Mouse (Mus musculus) heart, embryonic 10.5 days (tissue): ENCODE measurements around the gene Apba2. TPM values are rescaled to one million over a fixed set of nuclear protein-coding genes. Genes with fewer than 3 reads are reported as not detected.
A peak's percentile ranks its signal among the peaks of the same experiment; 100 is the strongest.

Source experiments
- DNase-seq: peaks from one replicate; pipeline ENCODE4 v3.0.0-alpha.2; 2017; ENCODE audit warnings: low spot score
- H3K27ac ChIP-seq: fragments of 300-500 bp; sonication (generic); 2 replicates; pipeline ENCODE4 v1.5.1; 2016; ENCODE audit warnings: mild to moderate bottlenecking
- H3K27me3 ChIP-seq: fragments of 300-500 bp; sonication (generic); 2 replicates; pipeline ENCODE4 v1.6.1; 2016; ENCODE audit warnings: mild to moderate bottlenecking; ENCODE audit not compliant: poor library complexity, insufficient read depth, severe bottlenecking
- H3K36me3 ChIP-seq: fragments of 300-500 bp; sonication (generic); 2 replicates; pipeline ENCODE4 v1.6.1; 2016; ENCODE audit warnings: mild to moderate bottlenecking, moderate library complexity
- H3K4me1 ChIP-seq: fragments of 300-500 bp; sonication (generic); 2 replicates; pipeline ENCODE4 v1.6.1; 2016; ENCODE audit warnings: mild to moderate bottlenecking
- H3K4me3 ChIP-seq: fragments of 300-500 bp; sonication (generic); 2 replicates; pipeline ENCODE4 v1.5.1; 2016; ENCODE audit warnings: mild to moderate bottlenecking, moderate library complexity
- H3K9me3 ChIP-seq: fragments of 300-500 bp; sonication (generic); 2 replicates; pipeline ENCODE4 v1.6.1; 2016; ENCODE audit warnings: mild to moderate bottlenecking, moderate library complexity
- WGBS: fragments of 180-500 bp; shearing (Covaris S2); methylation state at CpG from one replicate; pipeline ENCODE4 v1.1.7; 2016; 5-methylcytosine and 5-hydroxymethylcytosine counted together
- polyA plus RNA-seq: library from polyadenylated mRNA; unstranded; fragments of >200 nt; fragmentation: Nextera tagmentation; extraction: Ambion mirVana; gene quantifications from 2 replicates; pipeline ENCODE4 v1.2.1, GENCODE M21; 2016

Gene Apba2
- polyA plus RNA-seq, result 0.28 and 1.0 TPM in 2 replicates

DNA sequence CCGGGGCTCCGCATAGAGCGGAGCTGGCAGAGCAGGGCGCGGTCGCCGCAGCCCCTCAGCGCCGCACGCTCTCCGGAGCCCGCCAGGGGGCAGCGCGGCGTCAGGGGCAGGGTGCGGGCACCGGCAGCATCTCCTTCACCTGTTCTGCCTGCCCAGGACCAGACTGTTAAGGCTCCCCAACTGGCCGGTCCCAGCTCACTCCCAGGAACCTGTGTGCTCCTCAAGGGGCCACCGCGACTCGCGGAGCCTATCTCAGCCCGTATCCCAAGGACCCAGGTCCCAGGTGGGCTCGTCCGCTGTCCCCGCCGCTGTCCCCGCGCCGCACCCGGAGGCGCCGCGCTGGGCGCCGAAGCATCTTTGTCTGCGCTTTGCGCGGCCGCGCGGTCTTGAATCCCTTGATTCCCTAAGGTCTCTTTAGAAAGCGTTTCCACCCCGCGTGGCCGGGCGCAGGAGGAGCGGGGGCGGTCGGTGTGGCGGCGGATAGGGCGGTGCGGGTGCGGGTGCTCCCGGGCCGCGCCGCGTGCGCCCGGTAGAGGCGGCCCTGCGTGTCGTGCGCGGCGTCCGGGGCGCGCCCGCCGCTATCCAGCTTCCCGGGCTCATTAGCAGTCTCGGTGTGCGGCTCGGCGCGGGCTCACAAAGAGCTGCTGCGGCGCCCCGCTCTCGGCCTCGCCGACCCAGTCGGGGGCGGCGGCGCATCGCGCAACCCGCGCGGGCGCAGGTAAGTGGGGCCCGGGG is at the start of gene Apba2:
Apba2 (plus strand) TSS at position 171 of the 735 bp plus-strand sequence.
- peak within 1 kb of the TSS; percentile 62; the same call in 1 of the 2 replicates for H3K27ac ChIP-seq
- under 1% methylated on average over 90 of the region's 96 CpGs for WGBS
- peaks cover 15% of the 10 kb centered on the region for H3K4me1 ChIP-seq
- no peaks in the 10 kb centered on the region for H3K9me3 ChIP-seq
- H3K27me3 ChIP-seq, result peaks cover 49% of the 10 kb centered on the region
- DNase-seq, result no peak
- peak within 1 kb of the TSS; percentile 70 for H3K4me3 ChIP-seq
- H3K36me3 ChIP-seq, result no peaks in the 10 kb centered on the region

DNA sequence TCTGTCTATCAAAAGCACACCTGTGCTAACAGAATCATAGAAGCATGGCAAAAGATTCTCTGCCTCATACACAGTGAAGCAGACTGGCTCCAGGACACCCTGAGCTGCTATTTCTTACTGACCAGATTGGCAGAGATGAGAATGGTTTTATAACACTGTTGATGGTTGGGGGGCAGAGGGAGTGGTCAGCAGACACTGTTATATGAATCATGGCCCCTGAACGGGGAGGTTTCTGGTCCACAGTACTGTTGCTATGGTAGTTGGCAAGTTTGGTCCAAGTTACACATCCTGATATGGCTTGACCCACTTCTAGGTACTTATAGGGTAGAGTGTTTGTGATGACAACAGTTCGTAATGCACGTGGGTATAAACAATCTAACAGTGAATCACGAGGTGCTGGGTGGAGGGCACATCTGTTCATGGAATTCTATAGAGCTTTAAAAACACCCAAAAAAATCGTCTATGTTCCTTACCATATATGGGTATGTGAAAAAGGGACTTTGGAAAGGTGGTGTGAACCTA is 49.6 kb upstream of the Apba2 start:
- H3K4me1 ChIP-seq, result no peaks in the 10 kb centered on the region

DNA sequence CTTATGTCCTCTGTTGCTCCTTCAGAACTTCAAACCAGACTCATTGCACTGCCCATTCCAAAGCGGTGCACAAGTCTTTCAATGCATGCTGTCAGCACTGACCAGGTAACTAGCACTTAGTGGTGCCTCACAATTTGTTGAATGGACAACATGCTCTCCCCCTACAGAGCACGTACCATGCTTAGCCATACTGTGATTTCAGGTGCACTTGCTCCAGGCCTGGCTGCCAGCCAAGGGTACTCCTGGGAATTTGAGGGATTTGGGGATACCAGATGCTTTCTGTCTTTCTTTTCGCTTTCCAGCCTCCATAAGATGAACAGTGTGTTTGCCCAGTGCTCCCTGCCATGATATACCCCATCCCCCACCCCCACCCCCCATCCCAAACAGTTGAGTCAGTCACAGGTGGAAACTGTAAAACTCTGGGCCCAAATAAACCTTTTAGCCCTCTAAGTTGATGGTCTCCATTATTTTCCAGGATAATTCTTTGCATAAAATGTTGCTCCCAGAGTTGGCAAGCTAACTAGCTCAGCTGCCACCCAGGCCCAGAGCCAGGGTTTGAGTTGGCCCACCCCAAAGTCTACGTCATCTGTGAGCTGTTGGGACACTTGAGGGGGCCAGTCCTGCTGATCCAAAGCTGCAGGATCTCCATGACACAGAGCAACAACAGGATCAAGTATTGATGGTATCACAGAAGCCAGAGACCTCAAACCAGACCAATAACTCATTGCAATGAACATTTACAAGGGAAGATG is 48.9 kb upstream of the Apba2 start:
- DNase-seq, result no peak

More for the DNA sequence above, 49.6 kb upstream of the Apba2 start:
- no peak for DNase-seq
- Histone ChIP-seq H3K4me3 (no peak overlapping the region), H3K27ac (no peak overlapping the region), H3K9me3 (no peaks in the 10 kb centered on the region), H3K27me3 (no peaks in the 10 kb centered on the region), H3K36me3 (no peaks in the 10 kb centered on the region)
- WGBS, result 70% methylated on average over 5 of the region's 5 CpGs

DNA sequence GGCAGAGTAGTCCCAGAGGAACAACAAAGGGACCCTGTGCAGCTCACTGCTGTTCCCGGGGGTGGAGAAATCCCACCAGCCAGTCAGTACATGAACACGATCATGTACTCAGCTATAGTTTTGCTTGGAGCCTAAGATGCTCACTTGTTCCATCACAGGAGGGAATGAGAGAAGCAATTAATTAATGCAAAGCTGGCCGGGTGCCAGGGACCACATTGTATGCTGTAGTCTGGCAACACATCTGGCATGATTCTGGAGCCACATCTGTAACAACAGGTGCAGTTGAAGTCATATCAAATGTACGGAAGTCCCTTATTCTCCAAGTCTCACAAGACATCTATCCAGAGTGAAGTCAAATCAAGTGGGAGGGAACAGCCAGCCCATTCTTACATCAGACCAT is 45.3 kb upstream of the Apba2 start:
- H3K36me3 ChIP-seq, result no peaks in the 10 kb centered on the region
- WGBS, result 84% methylated on average over 4 of the region's 4 CpGs
- no peak for DNase-seq
- H3K4me1 ChIP-seq, result no peaks in the 10 kb centered on the region
- no peaks in the 10 kb centered on the region for H3K9me3 ChIP-seq
- no peaks in the 10 kb centered on the region for H3K27me3 ChIP-seq
- no peak overlapping the region for H3K27ac ChIP-seq
- no peak overlapping the region for H3K4me3 ChIP-seq

More for the DNA sequence above, 48.9 kb upstream of the Apba2 start:
- Histone ChIP-seq H3K27me3 (no peaks in the 10 kb centered on the region), H3K4me1 (no peaks in the 10 kb centered on the region), H3K9me3 (no peaks in the 10 kb centered on the region), H3K36me3 (no peaks in the 10 kb centered on the region), H3K4me3 (no peak overlapping the region), H3K27ac (no peak overlapping the region)
- WGBS, result 76% methylated on average over 4 of the region's 4 CpGs

DNA sequence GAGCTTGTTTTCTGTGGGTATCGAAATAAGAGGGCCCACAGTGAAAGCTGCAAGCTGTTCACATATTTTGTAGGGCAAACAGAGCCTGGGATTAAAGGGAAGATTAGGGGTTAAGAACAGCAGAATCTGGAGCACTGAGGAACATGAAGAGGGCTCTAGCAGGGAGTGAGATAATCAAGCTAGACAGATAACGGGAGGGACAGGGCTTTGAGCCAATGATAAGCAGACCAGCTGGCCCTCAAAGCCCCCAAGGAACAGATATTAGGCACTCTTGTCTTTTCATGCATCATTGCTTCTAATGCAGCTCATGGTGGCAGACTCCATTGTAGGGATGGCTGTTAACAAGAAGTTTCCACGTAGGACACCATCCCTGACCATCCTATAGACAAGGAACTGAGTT is 44.8 kb upstream of the Apba2 start:
- H3K4me3 ChIP-seq, result no peak overlapping the region
- H3K27me3 ChIP-seq, result no peaks in the 10 kb centered on the region
- H3K36me3 ChIP-seq, result no peaks in the 10 kb centered on the region
- no peaks in the 10 kb centered on the region for H3K4me1 ChIP-seq
- DNase-seq, result no peak
- WGBS, result 54% methylated on average over 3 of the region's 3 CpGs
- no peak overlapping the region for H3K27ac ChIP-seq
- H3K9me3 ChIP-seq, result no peaks in the 10 kb centered on the region

DNA sequence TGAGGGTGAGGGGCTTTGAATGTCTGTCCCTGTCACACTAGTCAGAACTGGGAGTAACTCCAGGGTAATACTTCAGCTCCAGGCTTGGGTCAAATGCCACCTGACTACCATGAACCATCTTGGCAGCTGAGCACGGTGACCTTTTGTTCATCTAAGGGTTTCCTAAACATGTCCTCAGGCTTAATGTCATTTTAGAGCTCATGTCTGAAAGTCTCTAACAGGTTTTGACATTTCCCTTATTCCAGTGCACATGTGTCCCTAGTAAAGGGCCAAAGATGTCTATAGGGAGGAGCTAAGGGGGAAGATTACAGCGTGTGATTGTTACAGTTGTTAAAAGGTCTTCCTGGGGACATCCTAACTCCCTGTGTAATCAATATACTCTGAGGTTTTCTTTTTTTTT is 43.7 kb upstream of the Apba2 start:
- 81% methylated on average over 2 of the region's 2 CpGs for WGBS
- H3K27ac ChIP-seq, result no peak overlapping the region
- DNase-seq, result no peak
- H3K4me1 ChIP-seq, result no peaks in the 10 kb centered on the region
- H3K4me3 ChIP-seq, result no peak overlapping the region
- H3K36me3 ChIP-seq, result no peaks in the 10 kb centered on the region
- no peaks in the 10 kb centered on the region for H3K27me3 ChIP-seq
- H3K9me3 ChIP-seq, result no peaks in the 10 kb centered on the region

DNA sequence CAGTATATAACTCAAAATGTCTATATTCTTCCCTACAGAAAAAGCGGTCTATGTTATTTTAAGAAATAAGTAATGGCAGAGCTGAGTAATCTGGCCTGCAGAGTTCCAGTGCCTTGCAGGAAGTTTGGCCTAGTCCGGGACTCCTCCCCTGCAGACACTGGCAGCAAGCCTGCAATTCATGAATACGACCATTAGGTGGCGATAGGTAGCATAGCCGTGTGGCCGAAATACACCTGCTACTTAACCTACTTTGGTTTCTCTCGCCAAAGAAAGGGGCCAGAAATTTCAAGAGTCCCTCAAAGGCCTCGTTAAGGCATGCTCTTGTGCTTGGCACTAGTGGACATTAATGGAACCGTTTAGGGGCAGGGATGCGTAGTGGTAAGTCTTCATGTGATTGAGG is 4.1 kb upstream of the Apba2 start:
- H3K4me3 ChIP-seq, result no peak overlapping the region
- H3K27me3 ChIP-seq, result peaks cover 22% of the 10 kb centered on the region
- DNase-seq, result no peak
- H3K4me1 ChIP-seq, result peaks cover 12% of the 10 kb centered on the region
- H3K27ac ChIP-seq, result no peak overlapping the region
- H3K36me3 ChIP-seq, result no peaks in the 10 kb centered on the region
- WGBS, result 29% methylated on average over 10 of the region's 10 CpGs
- H3K9me3 ChIP-seq, result no peaks in the 10 kb centered on the region

DNA sequence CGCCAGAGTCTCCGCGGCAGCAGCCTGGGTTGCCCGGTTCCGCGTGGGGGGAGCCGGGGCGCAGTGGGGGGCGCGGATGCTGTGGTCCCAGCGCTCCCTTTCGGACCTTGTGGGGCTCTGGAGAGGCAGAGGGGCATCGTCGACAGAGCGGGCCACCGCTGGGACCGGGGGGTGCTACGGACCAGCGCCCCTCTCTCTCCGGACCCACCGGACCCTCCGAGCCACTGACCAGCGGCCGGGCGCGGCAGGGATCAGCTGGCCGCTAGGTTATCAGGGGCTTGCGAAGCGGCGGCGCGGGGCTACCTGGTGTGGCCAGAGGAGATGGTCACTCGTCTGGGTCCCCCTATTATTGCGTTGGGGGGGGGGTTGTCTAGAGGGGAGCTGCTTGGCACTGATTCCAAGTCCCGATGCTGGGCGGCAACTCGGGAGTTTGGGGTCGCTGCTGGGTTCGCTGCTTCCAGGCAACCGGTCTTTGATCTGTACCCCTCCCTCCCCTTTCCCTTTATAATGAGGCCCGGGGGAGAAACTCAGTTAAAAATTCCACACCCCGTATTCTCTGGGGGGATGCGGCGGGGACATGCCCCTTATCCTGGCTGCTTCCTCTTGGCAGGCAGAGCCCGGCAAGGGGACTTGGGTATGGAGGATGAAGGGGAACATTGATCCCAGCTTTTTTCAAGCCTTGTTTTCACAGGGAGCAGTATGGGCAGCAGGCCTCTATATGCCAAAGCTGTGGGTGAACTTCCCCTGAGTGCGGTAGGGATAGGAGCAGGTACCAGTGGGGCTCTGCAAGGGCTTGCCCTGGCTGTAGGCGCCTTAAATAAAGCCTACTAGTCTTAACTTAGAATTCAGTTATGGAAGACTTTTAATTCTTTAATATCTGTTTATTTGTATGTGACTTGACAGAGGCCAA is 1.0 kb downstream of the Apba2 start:
- Histone ChIP-seq H3K4me3 (peak overlapping the region; percentile 70), H3K9me3 (no peaks in the 10 kb centered on the region), H3K27ac (peak overlapping the region; percentile 62; the same call in 1 of the 2 replicates), H3K27me3 (peaks cover 49% of the 10 kb centered on the region), H3K36me3 (no peaks in the 10 kb centered on the region), H3K4me1 (peaks cover 15% of the 10 kb centered on the region)
- 2% methylated on average over 47 of the region's 47 CpGs for WGBS
- DNase-seq, result no peak

DNA sequence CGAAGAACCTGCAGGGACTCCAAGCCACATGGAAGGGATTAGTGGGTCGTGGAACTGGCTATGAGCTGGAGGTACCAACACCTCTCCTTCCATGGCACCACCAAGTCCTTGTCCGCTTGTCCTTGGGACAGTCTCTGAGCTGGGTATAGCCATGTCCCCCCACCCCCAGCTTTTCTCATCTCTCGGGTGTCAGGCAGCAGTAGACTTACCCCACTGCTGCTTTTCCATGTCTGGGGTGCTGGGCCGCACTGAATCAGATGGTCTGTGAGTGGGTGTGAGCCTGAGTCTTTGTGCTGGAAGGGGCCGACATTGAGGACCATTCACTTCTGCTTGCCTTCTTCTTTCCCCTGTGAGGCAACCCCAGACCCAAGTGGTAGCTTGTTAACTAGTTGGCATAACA is 2.1 kb downstream of the Apba2 start:
- 68% methylated on average over 6 of the region's 6 CpGs for WGBS
- no peaks in the 10 kb centered on the region for H3K9me3 ChIP-seq

DNA sequence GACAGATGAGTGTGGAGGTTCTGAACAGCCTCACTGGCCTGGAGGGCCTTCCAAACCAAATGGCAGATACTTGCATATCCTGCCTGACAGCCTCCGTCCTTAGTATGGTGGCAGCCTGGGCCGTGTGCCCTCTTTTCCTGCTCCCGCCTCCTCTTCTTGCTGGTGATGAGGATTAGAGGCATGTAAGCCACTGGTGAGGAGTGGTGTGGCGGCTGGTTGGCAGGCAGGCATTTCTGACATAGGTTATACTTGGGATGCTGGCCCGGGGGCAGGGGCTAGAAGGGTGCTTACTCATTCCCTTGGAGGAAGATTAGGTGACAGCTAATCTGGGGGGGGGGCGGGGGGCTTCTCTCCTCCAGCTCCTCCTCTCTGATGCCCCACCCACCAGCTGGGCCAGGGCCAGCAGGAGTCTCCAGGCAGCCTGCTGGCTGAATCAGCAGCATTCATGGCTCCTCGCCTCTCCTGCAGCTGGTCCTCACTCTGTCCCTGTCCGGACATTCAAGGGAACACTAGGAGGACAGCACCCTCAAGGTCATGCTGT is 3.3 kb downstream of the Apba2 start:
- Histone ChIP-seq H3K4me1 (peaks cover 15% of the 10 kb centered on the region), H3K36me3 (no peaks in the 10 kb centered on the region), H3K9me3 (no peaks in the 10 kb centered on the region), H3K27ac (no peak overlapping the region), H3K4me3 (no peak overlapping the region), H3K27me3 (peaks cover 49% of the 10 kb centered on the region)
- WGBS, result 7% methylated on average over 8 of the region's 8 CpGs
- no peak for DNase-seq

More for the DNA sequence above, 2.1 kb downstream of the Apba2 start:
- no peak for DNase-seq
- peaks cover 15% of the 10 kb centered on the region for H3K4me1 ChIP-seq
- H3K27me3 ChIP-seq, result peaks cover 49% of the 10 kb centered on the region
- H3K27ac ChIP-seq, result no peak overlapping the region
- H3K4me3 ChIP-seq, result no peak overlapping the region
- no peaks in the 10 kb centered on the region for H3K36me3 ChIP-seq

DNA sequence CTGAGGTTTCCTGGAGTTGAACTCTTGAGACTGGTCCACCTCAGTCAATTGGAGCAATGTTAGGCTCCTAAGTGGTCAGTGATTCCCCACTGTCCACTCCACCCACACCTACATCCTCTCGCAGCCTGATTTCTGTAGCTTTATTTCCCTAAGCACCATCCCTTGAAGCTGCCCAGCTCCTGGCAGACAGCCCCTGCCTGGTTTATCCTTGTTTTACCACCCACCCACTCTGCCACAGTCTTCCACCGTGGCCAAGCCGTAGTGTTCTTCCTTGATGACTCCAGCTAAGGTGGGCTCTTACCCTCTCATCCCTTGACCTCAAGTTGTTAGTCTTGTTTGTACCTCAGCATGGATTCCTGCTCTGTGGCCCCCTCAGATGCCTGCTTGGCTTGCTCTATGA is 4.1 kb downstream of the Apba2 start:
- H3K9me3 ChIP-seq, result no peaks in the 10 kb centered on the region
- peaks cover 45% of the 10 kb centered on the region for H3K27me3 ChIP-seq
- no peaks in the 10 kb centered on the region for H3K36me3 ChIP-seq
- H3K4me1 ChIP-seq, result peaks cover 15% of the 10 kb centered on the region
- 85% methylated on average over 3 of the region's 3 CpGs for WGBS
- no peak overlapping the region for H3K27ac ChIP-seq
- H3K4me3 ChIP-seq, result no peak overlapping the region
- DNase-seq, result no peak

DNA sequence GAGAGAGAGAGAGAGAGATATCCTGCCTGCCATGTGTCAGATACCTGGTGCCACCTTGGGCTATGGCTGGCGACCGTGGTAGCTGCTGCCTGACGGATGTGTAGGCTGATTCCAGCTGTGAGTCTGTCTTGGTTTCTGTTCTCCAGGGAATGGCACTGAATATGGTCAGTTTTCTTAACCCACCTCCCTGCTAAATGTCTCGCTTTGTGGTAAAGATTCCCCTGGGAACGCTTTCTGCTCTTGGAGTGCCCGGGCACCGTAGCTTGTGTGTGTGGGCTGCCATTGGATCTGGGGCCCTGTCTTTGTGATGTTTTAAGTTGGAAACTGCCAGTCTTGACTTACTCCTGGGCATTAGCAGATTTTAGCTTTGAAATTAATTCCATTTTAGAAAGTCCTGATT is 7.3 kb downstream of the Apba2 start:
- no peaks in the 10 kb centered on the region for H3K4me1 ChIP-seq
- H3K27me3 ChIP-seq, result peaks cover 13% of the 10 kb centered on the region
- no peak overlapping the region for H3K27ac ChIP-seq
- no peaks in the 10 kb centered on the region for H3K9me3 ChIP-seq
- H3K4me3 ChIP-seq, result no peak overlapping the region
- no peaks in the 10 kb centered on the region for H3K36me3 ChIP-seq
- 89% methylated on average over 7 of the region's 7 CpGs for WGBS
- DNase-seq, result no peak
